Mouse (Mus musculus) lung, adult 2 months (tissue): ENCODE measurements around the gene Picalm.

ENCODE experiments used
- CTCF ChIP-seq: fragments of 200-500 bp; IDR thresholded peaks from 2 replicates; pipeline ENCODE4 v1.5.1; 2011; ENCODE audit warnings: mild to moderate bottlenecking, low read length, control low read depth; ENCODE audit not compliant: insufficient read depth
- POLR2A ChIP-seq: fragments of 200-500 bp; IDR thresholded peaks from 2 replicates; pipeline ENCODE4 v1.6.1; 2011; ENCODE audit warnings: low read depth, mild to moderate bottlenecking, control low read depth, low read length, borderline replicate concordance; ENCODE audit errors: extremely low read depth

DNA sequence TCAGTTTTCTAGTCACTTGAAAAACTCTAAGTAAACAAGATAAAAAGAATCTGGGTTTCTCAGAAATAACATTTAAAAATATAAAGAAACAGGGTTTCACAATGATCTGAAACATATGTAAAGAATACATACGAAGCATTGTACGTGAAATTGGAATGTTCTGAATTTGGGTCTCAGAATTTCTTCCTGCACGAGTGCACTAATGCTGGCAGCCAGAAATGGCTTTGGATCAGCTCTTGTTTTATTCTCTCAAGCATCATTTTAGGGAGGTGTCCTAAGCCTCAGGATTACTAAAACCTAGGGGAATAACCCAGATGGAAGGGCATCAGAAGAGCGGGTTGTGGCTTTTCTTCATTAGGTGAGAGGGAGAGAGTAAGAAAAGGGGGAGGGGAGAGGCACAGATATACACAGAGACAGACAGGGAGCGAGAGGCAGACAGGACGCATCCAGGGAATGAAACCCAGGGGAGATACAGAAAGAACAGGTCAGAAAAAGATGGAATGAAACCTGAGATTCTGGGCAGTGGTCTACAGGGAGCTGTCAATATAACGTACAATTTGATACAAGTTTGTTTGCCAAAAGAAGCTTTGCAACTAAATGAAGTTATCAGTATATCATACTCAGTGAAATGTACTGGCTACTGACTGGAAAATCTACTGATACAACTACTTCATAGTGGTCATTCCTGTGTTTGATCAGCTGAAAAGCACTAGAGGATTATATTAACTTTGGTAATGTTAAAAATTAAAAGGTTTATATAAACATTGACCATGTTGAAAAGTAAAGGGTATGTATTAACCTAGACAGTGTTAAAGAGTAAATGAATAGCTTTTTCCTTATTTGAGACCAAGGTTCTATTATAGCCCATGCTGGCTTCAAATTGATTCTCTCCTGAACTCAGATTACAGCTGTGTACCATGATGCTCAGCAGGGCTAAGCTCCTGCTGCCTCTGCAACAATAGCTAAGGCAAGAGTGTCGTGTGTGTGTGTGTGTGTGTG lies 37.3 kb upstream of the Picalm start:
- TF ChIP-seq CTCF (no peak), POLR2A (no peak)
